Mouse (Mus musculus): Measurements from ENCODE around the gene Zbtb12.
"Not testable (repeated sequence)": the region's sequence is repeated elsewhere in the genome, so short reads cannot be mapped to it uniquely, and the experiment has no call there.

Zbtb12 gene

GRCm38 (mm10) chr17:34874321-34874720, 5.0 kb upstream of the Zbtb12 start:
- no peak for DNase-seq

- DNase-seq: no peak
Observed at GRCm38 (mm10) chr17:34881166-34881565, 1.9 kb downstream of the Zbtb12 start.

- no peak for DNase-seq
Observed at GRCm38 (mm10) chr17:34881683-34882310, 2.5 kb downstream of the Zbtb12 start, which contains the start of gene Gm20547. Gene Gm20547 (minus strand): TSS chr17:34882042.

GRCm38 (mm10) chr17:34883332-34883731, 4.0 kb downstream of the Zbtb12 start:
- no peak for DNase-seq

GRCm38 (mm10) chr17:34884704-34885103, 5.4 kb downstream of the Zbtb12 start:
- DNase-seq: no peak

- no peak for DNase-seq
Observed at GRCm38 (mm10) chr17:34885615-34886014, 6.3 kb downstream of the Zbtb12 start.

GRCm38 (mm10) chr17:34887942-34888341, 8.7 kb downstream of the Zbtb12 start:
- no peak for DNase-seq

- no peak for DNase-seq
Observed at GRCm38 (mm10) chr17:34890074-34890743, 10.9 kb downstream of the Zbtb12 start.

- no peak for DNase-seq
Observed at GRCm38 (mm10) chr17:34891377-34891776, 12.1 kb downstream of the Zbtb12 start.

- no peak for DNase-seq
Observed at GRCm38 (mm10) chr17:34893072-34893824, 14.0 kb downstream of the Zbtb12 start.

- DNase-seq: peak; percentile 96 to 97
Observed at GRCm38 (mm10) chr17:34894074-34894597, 14.9 kb downstream of the Zbtb12 start.

- peak; percentile 64 to 65 for DNase-seq
Observed at GRCm38 (mm10) chr17:34894801-34895530, 15.7 kb downstream of the Zbtb12 start.

- DNase-seq: no peak
Observed at GRCm38 (mm10) chr17:34895724-34896123, 16.4 kb downstream of the Zbtb12 start.

GRCm38 (mm10) chr17:34896366-34896765, 17.1 kb downstream of the Zbtb12 start:
- no peak for DNase-seq

GRCm38 (mm10) chr17:34897373-34898159, 18.3 kb downstream of the Zbtb12 start:
- peak; percentile 48 to 53 for DNase-seq

- peak; percentile 82 to 87 for DNase-seq
Observed at GRCm38 (mm10) chr17:34898160-34898586, 18.9 kb downstream of the Zbtb12 start, which contains the start of the genes C2 and Ehmt2. Gene C2 (minus strand): TSS chr17:34898265. Gene Ehmt2 (plus strand): TSS chr17:34898469.

- DNase-seq: peak in 1 of 2 experiments; percentile 51
Observed at GRCm38 (mm10) chr17:34898706-34899052, 19.4 kb downstream of the Zbtb12 start.

GRCm38 (mm10) chr17:34899053-34899889, 20.0 kb downstream of the Zbtb12 start:
- peak; percentile 58 for DNase-seq

- no peak for DNase-seq
Observed at GRCm38 (mm10) chr17:34899890-34900243, 20.6 kb downstream of the Zbtb12 start.

- DNase-seq: not testable (repeated sequence)
Observed at GRCm38 (mm10) chr17:34900826-34901225, 21.5 kb downstream of the Zbtb12 start.

- not testable (repeated sequence) for DNase-seq
Observed at GRCm38 (mm10) chr17:34901948-34902347, 22.7 kb downstream of the Zbtb12 start.
